In the genomic region with DNA sequence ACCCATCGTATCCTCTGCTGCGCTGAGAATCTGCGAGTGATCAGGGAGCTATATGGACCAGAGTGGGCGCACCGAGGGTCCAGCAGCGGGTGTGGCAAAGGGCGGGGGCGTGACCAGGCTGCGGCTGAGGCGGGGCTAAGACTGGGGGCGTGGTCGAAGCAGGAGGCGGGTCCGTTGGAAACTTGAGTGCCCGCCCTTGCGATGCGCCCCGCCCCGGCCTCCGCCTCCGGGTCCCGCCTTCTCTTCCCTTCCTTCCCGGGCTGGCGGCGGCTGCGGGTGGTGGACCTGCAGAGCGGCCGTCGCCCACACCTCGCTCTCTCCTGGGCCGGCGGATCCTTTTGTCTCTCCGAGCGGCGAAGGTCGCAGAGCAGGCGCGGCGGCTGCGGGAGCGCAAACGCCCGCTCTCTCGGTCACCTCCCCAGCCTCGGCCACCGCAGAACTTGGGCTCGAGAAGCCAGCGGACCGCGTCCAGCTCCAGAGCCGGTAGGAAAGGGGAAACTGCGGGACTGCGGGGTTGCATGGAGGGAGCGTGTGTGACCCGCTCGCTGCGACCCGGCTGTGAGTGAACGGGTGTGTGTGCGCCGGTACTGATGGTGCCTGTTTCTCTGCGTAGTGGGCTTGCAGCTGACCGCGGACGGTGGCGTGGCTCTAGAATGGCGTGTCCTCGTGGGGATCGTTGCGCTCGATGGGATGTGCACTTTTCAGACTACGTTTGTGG, we compare ENCODE assay signal across 8 mouse cellular contexts. TPM values are rescaled to one million over a fixed set of nuclear protein-coding genes. Genes with fewer than 3 reads are reported as not detected.
A peak's percentile ranks its signal among the peaks of the same experiment; 100 is the strongest.
DNase-seq lines count a peak whose midpoint lies in the region; ATAC-seq and TF ChIP-seq lines count a peak whose summit lies in the region.

A gene (plus strand): TSS at position 293 of the 718 bp plus-strand sequence.

- intact Hi-C loops in heart, postnatal 36 days (cut with DNase I) = loop anchor here (2.0 to 5.0 kb wide), 2 partner anchors 54 to 143 kb away; no protein-coding TSS in a partner anchor

- H3K4me3 ChIP-seq in MEL (ENCODE audit: control insufficient read depth in 1 of 2, insufficient read depth in 1 of 2, low read depth in 2 of 2, low read length in 2 of 2) = peak within 1 kb of the TSS; percentile 77 to 100
- peak within 1 kb of the TSS; percentile 65 for H3K4me3 ChIP-seq in cerebellum, adult 2 months (replicated peaks; ENCODE audit: insufficient read depth, low read depth, low read length)
- H3K4me3 ChIP-seq in forebrain, postnatal 0 days (ENCODE audit: low read depth, low read length) = peak within 1 kb of the TSS; percentile 72
- H3K4me3 ChIP-seq in layer of hippocampus, adult 2 months = peak within 1 kb of the TSS; percentile 89
- peak within 1 kb of the TSS; percentile 100 for H3K4me3 ChIP-seq in lung, adult 2 months (replicated peaks; ENCODE audit: extremely low read depth, low read depth, low read length)
- H3K4me3 ChIP-seq in neural tube, embryonic 15.5 days (replicated peaks) = peak within 1 kb of the TSS; percentile 79

- H3K36me3 ChIP-seq in MEL (ENCODE audit: control insufficient read depth in 1 of 2, insufficient read depth in 2 of 2, low read length in 2 of 2) = no peaks in the 10 kb centered on the region
- no peaks in the 10 kb centered on the region for H3K36me3 ChIP-seq in forebrain, postnatal 0 days (ENCODE audit: insufficient read depth)
- H3K36me3 ChIP-seq in neural tube, embryonic 15.5 days = no peaks in the 10 kb centered on the region

- no peak for TF ChIP-seq RAD21 in MEL (IDR thresholded peaks at IDR 0.05; ENCODE audit: low read depth, low read length)

- 0 out of 4 replicates have a peak, but pooled peaks cover 0 to 6% of the 10 kb centered on the region in 2 experiments for H3K4me1 ChIP-seq in MEL (ENCODE audit: control insufficient read depth in 1 of 2, insufficient read depth in 2 of 2, low read length in 2 of 2)
- H3K4me1 ChIP-seq in cerebellum, adult 2 months (ENCODE audit: control insufficient read depth, insufficient read depth, low read length) = peaks cover 13% of the 10 kb centered on the region
- H3K4me1 ChIP-seq in forebrain, postnatal 0 days (ENCODE audit: insufficient read depth) = no peaks in the 10 kb centered on the region
- peaks cover 28% of the 10 kb centered on the region for H3K4me1 ChIP-seq in lung, adult 2 months (ENCODE audit: control insufficient read depth, insufficient read depth, low read length)
- H3K4me1 ChIP-seq in neural tube, embryonic 15.5 days = peaks cover 23% of the 10 kb centered on the region

- DNase-seq in MEL (ENCODE audit: low read depth, low spot score) = peak; percentile 91
- peak; percentile 92 to 94 for DNase-seq in cerebellum, adult 2 months
- DNase-seq in forebrain, postnatal 0 days = peak; percentile 69
- peak; percentile 98 for DNase-seq in heart, postnatal 36 days
- peak; percentile 86 to 91 for DNase-seq in layer of hippocampus, adult 2 months (ENCODE audit: low spot score in 2 of 2)
- DNase-seq in lung, adult 2 months = peak; percentile 99
- peak; percentile 99 for DNase-seq in testis, postnatal 10 days (ENCODE audit: low spot score)

- peak; percentile 60 to 74; a peak in 3 of 4 replicates for TF ChIP-seq POLR2A in MEL (IDR thresholded peaks at IDR 0.05; ENCODE audit: control insufficient read depth in 1 of 2, insufficient read depth in 1 of 2, low read depth in 1 of 2, low read length in 2 of 2, poor library complexity in 1 of 2)
- peak; percentile 55; the same call in 1 of the 2 replicates for TF ChIP-seq POLR2A in cerebellum, adult 2 months (IDR thresholded peaks at IDR 0.05; ENCODE audit: borderline replicate concordance, insufficient read depth, low read length)
- TF ChIP-seq POLR2A in lung, adult 2 months (IDR thresholded peaks at IDR 0.05; ENCODE audit: borderline replicate concordance, extremely low read depth, low read depth, low read length) = peak; percentile 76

- WGBS in cerebellum, adult 2 months = under 1% methylated on average over 72 of the region's 72 CpGs
- under 1% methylated on average over 71 of the region's 72 CpGs for WGBS in forebrain, postnatal 0 days
- WGBS in lung, adult 2 months = under 1% methylated on average over 72 of the region's 72 CpGs
- under 1% methylated on average over 70 of the region's 72 CpGs for WGBS in neural tube, embryonic 15.5 days

- peak within 1 kb of the TSS; percentile 97 for H3K4me2 ChIP-seq in forebrain, postnatal 0 days (ENCODE audit: low read depth)
- H3K4me2 ChIP-seq in neural tube, embryonic 15.5 days = peak within 1 kb of the TSS; percentile 96

- H3K79me2 ChIP-seq in MEL (ENCODE audit: control insufficient read depth, insufficient read depth, low read length, poor library complexity) = peaks cover 3% of the 10 kb centered on the region

- H3K9ac ChIP-seq in MEL (ENCODE audit: control insufficient read depth, low read depth, low read length, poor library complexity, severe bottlenecking) = peak within 1 kb of the TSS; percentile 78
- peak within 1 kb of the TSS; percentile 72 for H3K9ac ChIP-seq in forebrain, postnatal 0 days
- H3K9ac ChIP-seq in neural tube, embryonic 15.5 days (replicated peaks) = peak within 1 kb of the TSS; percentile 75

- no peaks in the 10 kb centered on the region for H3K27me3 ChIP-seq in MEL (ENCODE audit: control insufficient read depth in 1 of 2, insufficient read depth in 2 of 2, low read length in 2 of 2)
- no peaks in the 10 kb centered on the region for H3K27me3 ChIP-seq in cerebellum, adult 2 months (ENCODE audit: control insufficient read depth, insufficient read depth, low read length)
- H3K27me3 ChIP-seq in forebrain, postnatal 0 days (ENCODE audit: insufficient read depth, low read length) = no peaks in the 10 kb centered on the region; the same call in 1 of the 2 replicates
- 0 out of 2 replicates have a peak, but pooled peaks cover 3% of the 10 kb centered on the region for H3K27me3 ChIP-seq in neural tube, embryonic 15.5 days (replicated peaks)

- TF ChIP-seq EP300 in MEL (IDR thresholded peaks at IDR 0.05; ENCODE audit: low read depth in 1 of 2, low read length in 2 of 2) = no peak

- no peak within 1 kb of the TSS for H3K27ac ChIP-seq in MEL (ENCODE audit: control insufficient read depth, low read depth, low read length)
- H3K27ac ChIP-seq in cerebellum, adult 2 months (ENCODE audit: insufficient read depth, low read length) = peak within 1 kb of the TSS; percentile 46
- H3K27ac ChIP-seq in forebrain, postnatal 0 days (ENCODE audit: low read depth, low read length) = no peak within 1 kb of the TSS
- peak within 1 kb of the TSS; percentile 54 for H3K27ac ChIP-seq in layer of hippocampus, adult 2 months
- H3K27ac ChIP-seq in neural tube, embryonic 15.5 days (replicated peaks) = peak within 1 kb of the TSS; percentile 71

- peak; percentile 83 for ATAC-seq in forebrain, postnatal 0 days
- ATAC-seq in neural tube, embryonic 15.5 days (ENCODE audit: low FRiP score) = peak; percentile 92

- no peaks in the 10 kb centered on the region for H3K9me3 ChIP-seq in MEL (replicated peaks; ENCODE audit: insufficient read depth, low read length)
- no peaks in the 10 kb centered on the region for H3K9me3 ChIP-seq in forebrain, postnatal 0 days (ENCODE audit: low read length)
- H3K9me3 ChIP-seq in neural tube, embryonic 15.5 days (replicated peaks) = no peaks in the 10 kb centered on the region

- TF ChIP-seq CTCF in MEL (IDR thresholded peaks at IDR 0.05 in 2 of 3, conservative IDR thresholded peaks at IDR 0.05 in 1 of 3; ENCODE audit: control insufficient read depth in 1 of 3, insufficient read depth in 1 of 3, low read depth in 2 of 3, low read length in 3 of 3, poor library complexity in 1 of 3, severe bottlenecking in 1 of 3) = no peak
- no peak for TF ChIP-seq CTCF in cerebellum, adult 2 months (IDR thresholded peaks at IDR 0.05; ENCODE audit: borderline replicate concordance, insufficient read depth, low read depth, low read length)
- TF ChIP-seq CTCF in forebrain, postnatal 0 days (IDR thresholded peaks at IDR 0.05; ENCODE audit: low read depth) = no peak
- TF ChIP-seq CTCF in layer of hippocampus, adult 2 months (conservative IDR thresholded peaks at IDR 0.05) = no peak
- TF ChIP-seq CTCF in lung, adult 2 months (IDR thresholded peaks at IDR 0.05; ENCODE audit: insufficient read depth, low read length) = no peak

TF ChIP-seq in MEL, 35 proteins besides CTCF, POLR2A, EP300 and RAD21 (continues in another document):
- TF ChIP-seq MXI1 (IDR thresholded peaks at IDR 0.05; ENCODE audit: low read depth, low read length) (no peak; the same call in 1 of the 2 replicates), USF2 (IDR thresholded peaks at IDR 0.05; ENCODE audit: borderline replicate concordance in 1 of 2, insufficient read depth in 1 of 2, low read depth in 1 of 2, low read length in 2 of 2) (no peak), POLR2AphosphoS5 (IDR thresholded peaks at IDR 0.05; ENCODE audit: borderline replicate concordance, low read depth, low read length) (no peak), E2F4 (IDR thresholded peaks at IDR 0.05; ENCODE audit: borderline replicate concordance, low read depth, low read length) (no peak), MYB (IDR thresholded peaks at IDR 0.05; ENCODE audit: low read depth, low read length) (no peak), UBTF (IDR thresholded peaks at IDR 0.05; ENCODE audit: borderline replicate concordance, insufficient read depth, low read depth, low read length) (no peak), JUND (IDR thresholded peaks at IDR 0.05; ENCODE audit: low read depth, low read length) (no peak), ETS1 (IDR thresholded peaks at IDR 0.05; ENCODE audit: low read depth, low read length) (no peak), MAZ (IDR thresholded peaks at IDR 0.05; ENCODE audit: low read depth, low read length) (peak; percentile 20; the same call in 1 of the 2 replicates), TBP (IDR thresholded peaks at IDR 0.05; ENCODE audit: low read depth, low read length) (no peak), ZMIZ1 (IDR thresholded peaks at IDR 0.05; ENCODE audit: low read depth, low read length) (no peak), MEF2A (IDR thresholded peaks at IDR 0.05; ENCODE audit: extremely low read depth, insufficient replicate concordance, low read depth, low read length, poor library complexity, severe bottlenecking) (no peak), SIN3A (IDR thresholded peaks at IDR 0.05; ENCODE audit: low read length) (0 out of 2 replicates have a peak, but pooled peaks have one; percentile 50), BHLHE40 (IDR thresholded peaks at IDR 0.05; ENCODE audit: borderline replicate concordance, low read depth, low read length) (no peak)

RNA-seq across cellular contexts. Expression of the gene that starts here (rescaled TPM):
- 8.8 and 9.1 TPM in 2 replicates for total RNA-seq in MEL (2012; rRNA removed)
- polyA plus RNA-seq in MEL (2012; ENCODE audit: insufficient read depth in 1 of 2, insufficient read length in 2 of 2, low read depth in 1 of 2, low replicate concordance in 2 of 2, missing spikeins in 1 of 2) = 10 to 100 TPM in 1 of 2 experiments, not detected in 1; 23.0 TPM
- polyA plus RNA-seq in cerebellum, adult 2 months (2012; rRNA removed) = 544 TPM in 2 replicates
- 27.7 and 46.9 TPM in 2 replicates for total RNA-seq in forebrain, postnatal 0 days (2014; rRNA removed)
- 47.1 and 76.7 TPM in 2 replicates for polyA plus RNA-seq in forebrain, postnatal 0 days (2015; fragmentation: Nextera tagmentation; extraction: Ambion mirVana)
- total RNA-seq in heart, postnatal 36 days (2021) = 10 to 100 TPM; 18.7 to 24.7 TPM
- 10 to 100 TPM; 54.3 to 64.6 TPM for total RNA-seq in layer of hippocampus, adult 2 months (2021)
- 188 and 222 TPM in 2 replicates for polyA plus RNA-seq in lung, adult 2 months (2012; rRNA removed)
- polyA plus RNA-seq in neural tube, embryonic 15.5 days (2015; fragmentation: Nextera tagmentation; extraction: Ambion mirVana) = 130 and 133 TPM in 2 replicates

Comparison
In these comparisons a context has a peak if more than half of its experiments do, and no peak if none do; other contexts are left out.
1. H3K27ac ChIP-seq: peak in cerebellum, adult 2 months (single experiment), layer of hippocampus, adult 2 months (single experiment) and neural tube, embryonic 15.5 days (single experiment); none in MEL (single experiment) and forebrain, postnatal 0 days (single experiment).
2. Peak in every context shown above with its lines, with median percentiles within 50 percentile points of each other: DNase-seq, H3K4me3 ChIP-seq, H3K9ac ChIP-seq and POLR2A ChIP-seq.